Mouse (Mus musculus): ENCODE measurements at regions not wholly inside any gene's neighbourhood (a gene's known extent, or its start where the extent isn't known, plus 50 kb on each side); places are given as distances from the start of the nearest gene placed in this dataset.

GRCm38 (mm10) chr3:137728689-137729088 lies 57.4 kb downstream of the Gm21962 start:
- DNase-seq (ENCODE audit: low read depth in 1 of 2, low spot score in 2 of 2): no peak
- TF ChIP-seq POLR2A (IDR thresholded peaks at IDR 0.05; ENCODE audit: low read depth, low read length): no peak
- TF ChIP-seq CTCF (IDR thresholded peaks at IDR 0.05; ENCODE audit: extremely low read depth, insufficient read depth, insufficient read length, insufficient replicate concordance): no peak
- H3K27ac ChIP-seq (ENCODE audit: insufficient read depth, low read length): no peak overlapping the region
- no peak overlapping the region for H3K4me3 ChIP-seq (ENCODE audit: extremely low read depth, insufficient read depth, insufficient read length)
- H3K27me3 ChIP-seq (ENCODE audit: control insufficient read depth, insufficient read depth, low read length): no peaks in the 10 kb centered on the region
- no peaks in the 10 kb centered on the region for H3K4me1 ChIP-seq (ENCODE audit: control insufficient read depth, insufficient read depth, insufficient read length)
- no peaks in the 10 kb centered on the region for H3K36me3 ChIP-seq (ENCODE audit: control insufficient read depth, insufficient read depth, low read length)
- 95% methylated on average over 9 of the region's 9 CpGs for WGBS

GRCm38 (mm10) chr3:137729421-137729820 lies 58.1 kb downstream of the Gm21962 start:
- Histone ChIP-seq H3K4me1 (ENCODE audit: control insufficient read depth, insufficient read depth, insufficient read length) (no peaks in the 10 kb centered on the region), H3K4me3 (ENCODE audit: extremely low read depth, insufficient read depth, insufficient read length) (no peak overlapping the region), H3K36me3 (ENCODE audit: control insufficient read depth, insufficient read depth, low read length) (no peaks in the 10 kb centered on the region), H3K27me3 (ENCODE audit: control insufficient read depth, insufficient read depth, low read length) (no peaks in the 10 kb centered on the region), H3K27ac (ENCODE audit: insufficient read depth, low read length) (no peak overlapping the region)
- no peak for DNase-seq (ENCODE audit: low read depth in 1 of 2, low spot score in 2 of 2)
- 86% methylated on average over 7 of the region's 7 CpGs for WGBS
- TF ChIP-seq POLR2A (IDR thresholded peaks at IDR 0.05; ENCODE audit: low read depth, low read length) (no peak), CTCF (IDR thresholded peaks at IDR 0.05; ENCODE audit: extremely low read depth, insufficient read depth, insufficient read length, insufficient replicate concordance) (no peak)

- H3K27me3 ChIP-seq (ENCODE audit: control insufficient read depth, insufficient read depth, low read length): no peaks in the 10 kb centered on the region
- H3K27ac ChIP-seq (ENCODE audit: insufficient read depth, low read length): no peak overlapping the region
- no peaks in the 10 kb centered on the region for H3K36me3 ChIP-seq (ENCODE audit: control insufficient read depth, insufficient read depth, low read length)
- no peak for DNase-seq (ENCODE audit: low read depth in 1 of 2, low spot score in 2 of 2)
- no peaks in the 10 kb centered on the region for H3K4me1 ChIP-seq (ENCODE audit: control insufficient read depth, insufficient read depth, insufficient read length)
- 85% methylated on average over 12 of the region's 12 CpGs for WGBS
- no peak overlapping the region for H3K4me3 ChIP-seq (ENCODE audit: extremely low read depth, insufficient read depth, insufficient read length)
- no peak for TF ChIP-seq POLR2A (IDR thresholded peaks at IDR 0.05; ENCODE audit: low read depth, low read length)
- no peak for TF ChIP-seq CTCF (IDR thresholded peaks at IDR 0.05; ENCODE audit: extremely low read depth, insufficient read depth, insufficient read length, insufficient replicate concordance)
Observed at GRCm38 (mm10) chr3:137737222-137737800, 66.0 kb downstream of the Gm21962 start.

- no peak overlapping the region for H3K27ac ChIP-seq (ENCODE audit: insufficient read depth, low read length)
- DNase-seq (ENCODE audit: low read depth in 1 of 2, low spot score in 2 of 2): no peak
Observed at GRCm38 (mm10) chr3:137741528-137741927, 70.2 kb downstream of the Gm21962 start.

GRCm38 (mm10) chr3:137742119-137742518 lies 70.8 kb downstream of the Gm21962 start:
- H3K4me1 ChIP-seq (ENCODE audit: control insufficient read depth, insufficient read depth, insufficient read length): no peaks in the 10 kb centered on the region
- H3K4me3 ChIP-seq (ENCODE audit: extremely low read depth, insufficient read depth, insufficient read length): no peak overlapping the region
- no peaks in the 10 kb centered on the region for H3K27me3 ChIP-seq (ENCODE audit: control insufficient read depth, insufficient read depth, low read length)
- no peaks in the 10 kb centered on the region for H3K36me3 ChIP-seq (ENCODE audit: control insufficient read depth, insufficient read depth, low read length)
- TF ChIP-seq POLR2A (IDR thresholded peaks at IDR 0.05; ENCODE audit: low read depth, low read length) (no peak), CTCF (IDR thresholded peaks at IDR 0.05; ENCODE audit: extremely low read depth, insufficient read depth, insufficient read length, insufficient replicate concordance) (no peak)
- DNase-seq (ENCODE audit: low read depth in 1 of 2, low spot score in 2 of 2): no peak
- WGBS: 79% methylated on average over 4 of the region's 4 CpGs
- no peak overlapping the region for H3K27ac ChIP-seq (ENCODE audit: insufficient read depth, low read length)

More at GRCm38 (mm10) chr3:137741528-137741927, 70.2 kb downstream of the Gm21962 start:
- Histone ChIP-seq H3K27me3 (ENCODE audit: control insufficient read depth, insufficient read depth, low read length) (no peaks in the 10 kb centered on the region), H3K36me3 (ENCODE audit: control insufficient read depth, insufficient read depth, low read length) (no peaks in the 10 kb centered on the region), H3K4me1 (ENCODE audit: control insufficient read depth, insufficient read depth, insufficient read length) (no peaks in the 10 kb centered on the region), H3K4me3 (ENCODE audit: extremely low read depth, insufficient read depth, insufficient read length) (no peak overlapping the region)
- TF ChIP-seq POLR2A (IDR thresholded peaks at IDR 0.05; ENCODE audit: low read depth, low read length): no peak
- no peak for TF ChIP-seq CTCF (IDR thresholded peaks at IDR 0.05; ENCODE audit: extremely low read depth, insufficient read depth, insufficient read length, insufficient replicate concordance)
- WGBS: 93% methylated on average over 9 of the region's 9 CpGs

GRCm38 (mm10) chr3:137751732-137752260 lies 80.5 kb downstream of the Gm21962 start:
- TF ChIP-seq POLR2A (IDR thresholded peaks at IDR 0.05; ENCODE audit: low read depth, low read length) (no peak), CTCF (IDR thresholded peaks at IDR 0.05; ENCODE audit: extremely low read depth, insufficient read depth, insufficient read length, insufficient replicate concordance) (no peak)
- WGBS: 92% methylated on average over 9 of the region's 9 CpGs
- Histone ChIP-seq H3K4me3 (ENCODE audit: extremely low read depth, insufficient read depth, insufficient read length) (no peak overlapping the region), H3K27me3 (ENCODE audit: control insufficient read depth, insufficient read depth, low read length) (no peaks in the 10 kb centered on the region), H3K4me1 (ENCODE audit: control insufficient read depth, insufficient read depth, insufficient read length) (no peaks in the 10 kb centered on the region), H3K36me3 (ENCODE audit: control insufficient read depth, insufficient read depth, low read length) (no peaks in the 10 kb centered on the region), H3K27ac (ENCODE audit: insufficient read depth, low read length) (no peak overlapping the region)
- DNase-seq (ENCODE audit: low read depth in 1 of 2, low spot score in 2 of 2): no peak

Data from spleen, adult 2 months (tissue).